Mouse (Mus musculus) ES-Bruce4 (cell line): ENCODE results near the gene Resp18. TPM values are rescaled to one million over a fixed set of nuclear protein-coding genes. Genes with fewer than 3 reads are reported as not detected.

Source experiments
- H3K27ac ChIP-seq: 2 replicates; pipeline ENCODE4 v1.5.1; 2012; ENCODE audit warnings: low read length, inconsistent platforms; ENCODE audit not compliant: insufficient read depth
- H3K27me3 ChIP-seq: 2 replicates; pipeline ENCODE4 v1.6.1; 2012; ENCODE audit warnings: mild to moderate bottlenecking, low read length, inconsistent platforms; ENCODE audit not compliant: control insufficient read depth, poor library complexity, insufficient read depth, severe bottlenecking
- H3K36me3 ChIP-seq: 2 replicates; pipeline ENCODE4 v1.6.1; 2012; ENCODE audit warnings: inconsistent platforms, mild to moderate bottlenecking, low read length, moderate library complexity; ENCODE audit not compliant: control insufficient read depth, poor library complexity, insufficient read depth, severe bottlenecking
- H3K4me1 ChIP-seq: one replicate; pipeline ENCODE4 v1.8.1; 2011; ENCODE audit warnings: low read length; ENCODE audit not compliant: control insufficient read depth, insufficient read depth
- H3K4me3 ChIP-seq: 2 replicates; pipeline ENCODE4 v1.5.1; 2011; ENCODE audit warnings: low read depth, mild to moderate bottlenecking, low read length
- H3K9ac ChIP-seq: 2 replicates; pipeline ENCODE4 v1.6.1; 2012; ENCODE audit warnings: low read depth, mild to moderate bottlenecking, inconsistent platforms; ENCODE audit not compliant: poor library complexity, severe bottlenecking
- H3K9me3 ChIP-seq: replicated peaks from 2 replicates; pipeline ENCODE4 v1.6.1; 2012; ENCODE audit warnings: mild to moderate bottlenecking, low read length, inconsistent platforms; ENCODE audit not compliant: control insufficient read depth, poor library complexity, insufficient read depth, severe bottlenecking
- CTCF ChIP-seq: IDR thresholded peaks from one replicate; pipeline ENCODE4 v1.8.1; 2011; ENCODE audit warnings: low read depth, low read length
- EP300 ChIP-seq: IDR thresholded peaks from 2 replicates; pipeline ENCODE4 v1.6.1; 2011; ENCODE audit warnings: low read depth, low read length; ENCODE audit not compliant: insufficient read depth
- POLR2A ChIP-seq: IDR thresholded peaks from one replicate; pipeline ENCODE4 v1.8.1; 2011; ENCODE audit warnings: low read length; ENCODE audit not compliant: insufficient read depth
- polyA plus RNA-seq: library from polyadenylated mRNA; stranded (reverse); fragments of >200 nt; gene quantifications from 2 replicates; pipeline ENCODE4 v1.2.4, GENCODE M21; 2011; ENCODE audit warnings: low read depth; ENCODE audit not compliant: missing spikeins, insufficient read depth, insufficient read length

The Resp18 gene
- polyA plus RNA-seq, 1 experiment = not detected

GRCm38 (mm10) chr1:75289376-75289775 is 11.2 kb upstream of the Resp18 start:
- Histone ChIP-seq H3K4me1 (no peaks in the 10 kb centered on the region), H3K27ac (no peak overlapping the region), H3K36me3 (no peaks in the 10 kb centered on the region), H3K27me3 (no peaks in the 10 kb centered on the region), H3K4me3 (no peak overlapping the region), H3K9me3 (no peaks in the 10 kb centered on the region), H3K9ac (no peak overlapping the region)
- no peak for TF ChIP-seq POLR2A
- no peak for TF ChIP-seq EP300
- TF ChIP-seq CTCF = no peak

GRCm38 (mm10) chr1:75284911-75285310 is 6.7 kb upstream of the Resp18 start:
- H3K9ac ChIP-seq = no peak overlapping the region
- H3K4me3 ChIP-seq = no peak overlapping the region
- H3K4me1 ChIP-seq = no peaks in the 10 kb centered on the region
- H3K27ac ChIP-seq = no peak overlapping the region
- no peaks in the 10 kb centered on the region for H3K36me3 ChIP-seq
- peaks cover 9% of the 10 kb centered on the region; the same call in 1 of the 2 replicates for H3K9me3 ChIP-seq
- H3K27me3 ChIP-seq = no peaks in the 10 kb centered on the region
- TF ChIP-seq CTCF (no peak), POLR2A (no peak), EP300 (no peak)

- TF ChIP-seq EP300 (no peak), CTCF (no peak), POLR2A (no peak)
- H3K4me1 ChIP-seq = no peaks in the 10 kb centered on the region
- H3K9me3 ChIP-seq = peaks cover 9% of the 10 kb centered on the region; the same call in 1 of the 2 replicates
- no peak overlapping the region for H3K4me3 ChIP-seq
- no peak overlapping the region for H3K9ac ChIP-seq
- no peaks in the 10 kb centered on the region for H3K36me3 ChIP-seq
- no peaks in the 10 kb centered on the region; the same call in 1 of the 2 replicates for H3K27me3 ChIP-seq
- H3K27ac ChIP-seq = no peak overlapping the region
These were observed 4.8 kb upstream of the Resp18 start for GRCm38 (mm10) chr1:75283017-75283416.

- TF ChIP-seq POLR2A (no peak), CTCF (no peak), EP300 (no peak)
- Histone ChIP-seq H3K27me3 (no peaks in the 10 kb centered on the region; the same call in 1 of the 2 replicates), H3K9ac (no peak overlapping the region), H3K36me3 (no peaks in the 10 kb centered on the region), H3K4me1 (no peaks in the 10 kb centered on the region), H3K9me3 (peaks cover 9% of the 10 kb centered on the region; the same call in 1 of the 2 replicates), H3K27ac (no peak overlapping the region), H3K4me3 (peak overlapping the region; percentile 30)
These were observed 723 bp downstream of the Resp18 start for GRCm38 (mm10) chr1:75277195-75278188.

- TF ChIP-seq CTCF (no peak), POLR2A (no peak), EP300 (no peak)
- H3K4me1 ChIP-seq = no peaks in the 10 kb centered on the region
- H3K9me3 ChIP-seq = no peaks in the 10 kb centered on the region
- no peaks in the 10 kb centered on the region for H3K27me3 ChIP-seq
- H3K36me3 ChIP-seq = no peaks in the 10 kb centered on the region
- peak within 1 kb of the TSS; percentile 56 for H3K9ac ChIP-seq
- peak within 1 kb of the TSS; percentile 74 for H3K4me3 ChIP-seq
- H3K27ac ChIP-seq = no peak within 1 kb of the TSS
These were observed 13.9 kb downstream of the Resp18 start, which contains the start of gene Ptprn for GRCm38 (mm10) chr1:75264091-75264880. Ptprn (minus strand) TSS chr1:75264502.
